Mouse (Mus musculus) kidney, postnatal 25 days (tissue): ENCODE measurements around the gene Cst6.

ENCODE experiments used
- DNase-seq, 2 experiments: peaks; one replicate each; pipeline ENCODE4 v3.0.0; 2021; ENCODE audit warnings: mixed read lengths in 2 of 2

Gene Cst6

DNA sequence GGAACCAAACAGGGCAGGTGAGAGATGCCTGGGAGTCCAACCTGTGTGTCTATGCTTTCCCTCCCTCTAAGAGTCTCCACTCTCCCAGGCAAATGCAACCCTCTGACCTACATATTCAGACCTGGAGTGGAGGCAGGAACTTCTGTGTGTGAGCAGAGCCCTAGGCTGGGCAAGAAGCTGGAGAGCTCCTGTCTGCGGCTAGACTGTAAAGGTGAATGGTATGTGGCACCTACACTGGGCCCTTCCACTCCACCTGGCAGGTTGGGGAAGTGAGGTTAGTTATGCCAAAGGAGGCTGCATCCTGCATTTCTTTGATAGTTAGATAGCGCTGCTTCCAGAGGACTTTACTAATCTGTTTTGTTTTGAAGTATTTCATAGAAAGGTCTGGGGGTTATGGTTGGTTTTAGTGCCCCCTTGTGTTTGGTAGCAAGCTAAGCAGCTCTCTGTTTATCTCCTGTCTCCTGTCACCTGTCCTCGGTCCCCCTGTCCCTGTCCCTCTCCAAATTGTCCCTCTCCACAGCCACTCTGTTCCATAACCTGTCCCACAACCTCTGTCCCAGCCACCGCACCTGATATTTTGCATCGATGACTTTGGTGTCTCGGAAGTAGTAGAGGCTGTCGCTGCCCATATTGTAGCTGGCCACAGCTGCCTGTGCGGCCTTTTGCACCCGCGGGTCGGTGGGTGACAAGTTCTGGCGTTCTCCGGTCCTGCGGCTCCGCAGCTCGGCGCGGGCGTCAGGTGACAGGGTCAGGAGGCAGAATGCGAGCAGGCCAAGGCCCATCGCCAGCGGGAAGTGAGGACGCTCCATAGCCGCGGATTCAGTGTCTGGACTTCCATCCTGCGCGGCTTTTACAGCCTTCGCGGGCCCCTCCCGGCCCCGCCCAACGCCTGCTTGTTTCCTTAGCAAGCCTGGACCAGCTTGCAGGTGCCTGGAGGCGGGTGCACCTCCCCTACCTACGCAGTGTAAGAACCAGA is 560 bp downstream of the Cst6 start:
- peak; percentile 10 to 64 for DNase-seq

DNA sequence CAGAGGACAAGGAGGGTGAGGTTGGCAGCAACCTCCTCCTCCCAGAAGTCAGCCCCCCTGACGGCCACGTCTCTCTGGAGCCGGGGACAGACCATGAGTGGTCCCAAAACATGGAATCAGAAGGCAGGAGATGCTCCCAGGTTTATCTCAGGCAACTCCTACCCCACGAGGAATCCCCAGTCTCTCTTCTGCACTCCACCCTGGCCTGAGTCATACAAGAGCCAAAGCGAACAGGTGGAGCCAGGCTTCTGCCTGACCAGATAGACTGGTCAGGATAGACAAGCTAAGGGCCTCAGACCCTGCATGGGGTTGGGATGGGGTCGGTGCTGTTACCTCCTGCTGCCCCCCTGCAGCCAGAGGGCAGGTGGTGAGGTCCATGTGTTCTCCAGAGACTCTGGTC is 1.3 kb downstream of the Cst6 start:
- no peak for DNase-seq

- peak in 1 of 2 experiments; percentile 5 for DNase-seq
These were observed 3.9 kb downstream of the Cst6 start for GRCm38 (mm10) chr19:5345297-5346131.

GRCm38 (mm10) chr19:5341360-5341759 is 8.0 kb downstream of the Cst6 start:
- peak; percentile 5 to 45 for DNase-seq

DNA sequence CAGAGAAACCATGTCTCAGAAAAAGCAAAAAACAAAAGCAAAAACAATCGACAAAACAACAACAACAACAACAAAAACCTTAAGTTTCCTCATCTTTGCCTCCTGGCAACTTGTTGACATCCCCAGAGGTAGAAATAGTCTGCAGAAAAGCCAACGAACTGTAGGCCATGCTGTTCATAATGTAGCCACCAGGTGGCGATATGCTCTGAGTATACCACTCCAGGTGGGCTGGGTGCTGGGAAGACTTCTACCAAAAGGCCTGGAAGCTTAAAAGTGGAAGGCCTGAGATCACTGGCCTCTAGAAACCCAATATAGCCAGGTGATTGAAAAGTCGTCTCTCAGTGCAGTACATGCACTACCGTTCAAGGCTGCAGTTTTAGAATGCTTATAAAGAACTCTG is 11.4 kb downstream of the Cst6 start:
- DNase-seq, result peak; percentile 84 to 92

DNA sequence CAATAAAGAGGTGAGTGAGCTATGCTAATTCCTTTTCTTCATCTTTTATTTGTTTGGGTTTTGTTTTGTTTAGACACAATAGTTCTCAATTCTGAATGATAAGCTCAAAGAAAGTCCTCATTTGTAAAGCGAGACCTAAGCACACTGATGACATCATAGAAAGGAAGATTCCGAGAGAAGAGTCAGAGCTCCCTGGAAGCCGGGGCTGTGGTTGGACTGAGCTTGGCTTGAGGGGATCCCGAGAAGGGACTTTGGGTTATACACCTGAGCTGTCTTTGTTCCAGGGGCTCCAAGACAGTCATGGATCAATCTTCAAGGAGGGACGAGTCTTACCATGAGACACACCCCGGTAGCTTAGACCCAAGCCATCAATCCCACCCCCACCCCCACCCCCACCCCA is 13.9 kb downstream of the Cst6 start, which contains the start of gene Catsper1:
Gene Catsper1, plus strand, starts transcription at position 301 of the 400 bp plus-strand sequence.
- DNase-seq, result no peak

DNA sequence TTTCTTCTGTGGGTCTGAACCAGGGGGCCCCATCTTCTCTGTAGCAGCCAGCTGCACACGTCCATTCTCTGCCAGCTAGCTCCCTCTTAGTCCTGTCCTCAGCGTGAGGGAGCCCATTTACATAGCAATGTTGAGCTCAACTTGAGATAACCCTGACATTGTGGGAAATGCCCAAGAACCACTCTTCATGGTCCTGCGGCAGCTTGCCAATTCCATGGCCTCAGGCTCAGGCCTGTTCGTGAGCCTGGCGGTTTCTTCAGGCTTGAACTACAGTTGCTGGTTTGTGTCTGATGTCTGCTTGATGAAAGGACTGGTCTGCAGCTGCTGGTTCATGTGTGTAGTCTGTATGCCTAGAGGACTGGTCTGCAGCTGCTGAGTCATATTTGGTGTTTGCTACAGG is 14.6 kb downstream of the Cst6 start:
- DNase-seq, result no peak

DNA sequence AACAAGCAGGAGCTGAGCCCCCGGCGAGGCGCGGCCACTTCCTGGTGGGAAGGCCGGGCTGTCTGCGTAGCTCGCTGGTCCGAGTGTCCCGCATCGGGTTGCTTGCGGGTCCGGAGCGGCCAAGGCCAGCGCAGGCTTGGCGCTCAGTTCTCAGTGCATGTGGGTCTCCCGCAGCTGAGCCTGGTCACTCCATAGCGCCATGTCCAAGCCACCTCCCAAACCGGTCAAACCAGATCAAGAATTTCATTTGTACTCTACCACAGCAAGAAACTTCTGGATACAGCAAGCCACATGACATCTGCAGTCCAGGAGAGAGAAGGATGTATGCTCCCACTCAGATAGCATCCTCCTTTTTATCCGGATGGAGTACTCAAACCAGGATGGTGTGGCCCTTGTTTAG is 21.4 kb downstream of the Cst6 start:
- peak; percentile 12 to 52 for DNase-seq

GRCm38 (mm10) chr19:5323801-5324200 is 25.6 kb downstream of the Cst6 start:
- peak; percentile 71 to 87 for DNase-seq

GRCm38 (mm10) chr19:5313189-5313588 is 36.2 kb downstream of the Cst6 start:
- DNase-seq, result no peak

DNA sequence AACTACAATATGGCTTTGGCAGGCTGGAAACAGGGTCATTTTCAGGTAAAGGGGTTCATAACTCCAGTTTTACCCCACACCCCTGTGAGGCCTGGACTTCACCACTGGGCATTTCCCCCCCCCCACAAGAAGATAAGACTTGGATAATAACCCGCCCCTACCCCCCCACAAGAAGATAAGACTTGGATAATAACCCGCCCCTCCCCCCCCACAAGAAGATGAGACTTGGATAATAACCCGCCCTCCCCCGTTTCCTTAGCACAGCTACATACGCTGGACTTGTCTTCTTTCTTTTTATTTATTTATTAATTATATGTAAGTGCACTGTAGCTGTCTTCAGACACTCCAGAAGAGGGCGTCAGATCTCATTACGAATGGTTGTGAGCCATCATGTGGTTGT is 40.3 kb downstream of the Cst6 start:
- DNase-seq, result peak in 1 of 2 experiments; percentile 11

DNA sequence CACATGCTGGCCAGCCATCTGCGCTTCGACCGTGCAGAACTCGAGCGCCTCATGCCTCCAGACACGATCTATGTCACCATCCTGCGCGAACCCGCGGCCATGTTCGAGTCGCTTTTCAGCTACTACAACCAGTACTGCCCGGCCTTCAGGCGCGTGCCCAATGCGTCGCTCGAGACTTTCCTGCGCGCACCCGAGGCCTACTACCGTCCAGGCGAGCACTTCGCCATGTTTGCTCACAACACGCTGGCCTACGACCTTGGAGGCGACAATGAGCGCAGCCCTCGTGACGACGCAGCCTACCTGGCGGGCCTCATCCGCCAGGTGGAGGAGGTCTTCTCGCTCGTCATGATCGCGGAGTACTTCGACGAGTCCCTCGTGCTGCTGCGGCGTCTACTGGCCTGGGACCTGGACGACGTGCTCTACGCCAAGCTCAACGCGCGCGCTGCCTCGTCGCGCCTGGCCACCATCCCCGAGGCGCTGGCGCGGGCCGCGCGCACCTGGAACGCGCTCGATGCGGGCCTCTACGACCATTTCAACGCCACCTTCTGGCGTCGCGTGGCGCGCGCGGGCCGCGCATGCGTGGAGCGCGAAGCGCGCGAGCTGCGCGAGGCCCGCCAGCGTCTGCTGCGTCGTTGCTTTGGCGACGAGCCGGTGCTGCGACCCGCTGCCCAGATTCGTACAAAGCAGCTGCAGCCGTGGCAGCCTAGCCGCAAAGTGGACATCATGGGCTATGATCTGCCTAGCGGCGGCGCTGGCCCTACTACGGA is 42.2 kb downstream of the Cst6 start:
- peak in 1 of 2 experiments; percentile 33 for DNase-seq

- DNase-seq, result no peak
These were observed 43.1 kb downstream of the Cst6 start for GRCm38 (mm10) chr19:5306279-5306678.

GRCm38 (mm10) chr19:5302455-5302854 is 46.9 kb downstream of the Cst6 start:
- DNase-seq, result peak; percentile 64 to 75

DNA sequence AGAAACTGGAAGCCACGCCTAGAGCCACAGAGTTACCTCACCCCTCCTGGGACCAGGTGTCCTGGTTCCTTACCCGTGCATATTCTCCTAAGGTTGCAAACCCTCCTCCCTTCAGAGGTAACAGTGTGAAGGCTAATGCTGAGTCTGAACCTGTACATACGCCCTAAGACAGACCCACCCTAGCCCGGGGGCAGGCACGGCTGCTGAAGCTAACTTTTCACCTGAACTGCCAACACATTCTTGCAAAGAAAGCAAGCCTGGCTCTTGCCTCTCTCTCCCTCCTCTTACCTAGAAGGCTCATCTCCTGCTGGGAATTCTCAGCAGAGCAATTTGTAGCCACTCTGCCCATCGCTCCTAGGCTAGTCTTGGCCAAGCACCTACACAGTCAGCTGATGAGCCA is 48.8 kb downstream of the Cst6 start:
- DNase-seq, result no peak

DNA sequence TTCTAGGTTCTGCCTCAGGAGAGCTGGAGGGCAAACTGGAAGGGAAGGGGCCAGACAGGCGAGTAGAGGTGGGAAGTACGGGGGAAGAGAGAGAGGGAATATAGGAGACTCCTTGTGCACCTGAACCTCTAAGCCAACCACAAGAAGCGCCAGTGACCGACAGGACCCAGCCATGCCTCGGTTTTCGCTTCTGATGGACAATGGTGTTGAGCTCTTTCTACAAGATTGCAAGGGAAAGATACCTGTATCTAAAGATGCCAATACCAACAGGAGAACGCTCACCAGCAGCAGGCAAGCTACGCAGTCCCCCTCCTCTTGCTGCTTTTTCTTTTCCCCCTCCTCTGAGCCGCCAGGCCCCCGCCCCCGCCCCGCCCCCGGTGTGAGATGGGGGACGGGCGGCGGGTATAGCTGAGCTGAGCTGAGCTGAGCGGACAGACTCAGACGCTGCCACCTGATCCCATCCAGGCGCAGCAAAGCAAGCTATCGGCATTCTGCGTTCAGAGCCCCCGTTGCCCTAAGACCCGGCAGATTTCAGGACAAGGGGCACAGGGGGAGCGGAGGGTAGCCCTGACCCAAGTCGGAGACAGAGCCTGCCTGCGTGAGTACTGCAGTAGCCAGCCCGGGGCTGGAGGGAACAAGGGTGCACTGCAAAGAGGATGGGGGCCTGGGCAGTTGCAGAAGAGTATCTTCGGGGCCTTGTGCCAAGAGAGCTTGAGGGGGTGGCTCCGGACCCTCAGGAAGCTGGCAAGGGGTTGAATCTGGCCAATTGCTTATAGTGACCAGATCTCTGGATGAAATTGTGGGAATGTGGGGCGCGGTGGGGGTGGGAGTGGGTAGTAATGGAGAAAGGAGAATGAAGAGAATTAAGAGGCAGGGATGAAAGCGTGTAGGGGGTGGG is 51.2 kb downstream of the Cst6 start, which contains the start of gene Gal3st3:
Gene Gal3st3, plus strand, starts transcription at position 429 of the 898 bp plus-strand sequence.
- no peak for DNase-seq

DNA sequence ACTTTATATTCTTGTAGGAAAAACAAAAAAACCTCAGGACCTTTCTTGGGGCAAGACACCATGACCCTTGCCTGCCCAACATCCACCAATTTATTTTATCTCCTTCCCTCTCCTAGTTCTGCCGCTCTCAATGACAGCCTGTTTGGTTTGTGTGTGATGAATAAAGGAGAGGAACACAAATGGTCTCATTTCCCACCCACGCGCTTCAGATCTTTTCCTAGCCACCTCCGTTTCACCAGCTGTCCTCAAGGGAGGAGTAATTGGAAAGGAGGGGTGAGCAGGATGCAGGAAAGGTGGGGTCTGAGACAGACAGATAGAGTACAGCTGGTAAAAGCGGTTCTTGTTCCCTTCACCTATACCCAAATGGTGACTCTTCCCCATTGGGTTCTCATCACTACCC is 52.7 kb downstream of the Cst6 start:
- DNase-seq, result no peak

DNA sequence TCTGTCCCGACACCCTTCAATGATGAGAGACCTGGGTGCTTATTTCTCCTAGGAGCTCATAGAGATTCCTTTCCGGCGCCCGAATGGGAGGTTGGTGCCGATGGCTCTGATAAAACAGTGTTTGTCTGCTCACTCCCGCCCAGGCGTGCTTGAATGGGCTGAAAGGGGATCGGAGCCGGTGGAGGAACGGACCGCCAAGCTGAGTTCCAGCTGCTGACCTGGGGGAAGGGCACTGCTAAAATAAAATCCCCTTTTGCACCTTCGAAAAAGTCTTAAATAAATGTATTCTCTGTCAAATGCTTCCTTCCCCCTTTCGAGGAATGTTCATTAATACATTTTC is 53.7 kb downstream of the Cst6 start:
- no peak for DNase-seq

- peak; percentile 99 for DNase-seq
These were observed 54.2 kb downstream of the Cst6 start, which contains the start of gene Sf3b2 for GRCm38 (mm10) chr19:5294972-5295735. Gene Sf3b2 (minus strand): TSS chr19:5295455.
